Mouse (Mus musculus): ENCODE data around the gene Hsd17b13.

Gene Hsd17b13

GRCm38 (mm10) chr5:103926398-103926797 is 50.8 kb downstream of the Hsd17b13 start:
- no peak for ATAC-seq (ENCODE audit: low TSS enrichment)

DNA sequence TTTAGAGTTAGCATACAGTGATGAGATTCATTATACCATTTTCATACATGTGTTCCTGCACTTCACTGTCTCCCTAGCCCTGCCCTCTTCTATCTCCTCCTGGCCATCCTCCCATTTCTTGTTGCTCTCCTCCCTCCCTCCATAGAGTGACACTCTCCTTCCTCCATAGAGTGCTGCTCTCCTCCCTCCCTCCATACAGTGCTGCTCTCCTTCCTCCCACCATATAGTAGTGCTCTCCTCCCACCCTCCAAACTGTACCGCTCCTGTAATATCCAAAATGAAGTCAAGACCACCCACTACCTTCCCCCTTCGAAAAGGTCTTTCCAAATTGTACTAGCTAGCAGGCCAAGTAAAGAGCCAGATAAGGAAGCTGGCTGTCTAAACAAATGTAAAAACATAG is 53.5 kb downstream of the Hsd17b13 start:
- ATAC-seq (ENCODE audit: low TSS enrichment) = no peak

- no peak for ATAC-seq (ENCODE audit: low TSS enrichment)
Measured at GRCm38 (mm10) chr5:103923101-103923500, 54.1 kb downstream of the Hsd17b13 start.

DNA sequence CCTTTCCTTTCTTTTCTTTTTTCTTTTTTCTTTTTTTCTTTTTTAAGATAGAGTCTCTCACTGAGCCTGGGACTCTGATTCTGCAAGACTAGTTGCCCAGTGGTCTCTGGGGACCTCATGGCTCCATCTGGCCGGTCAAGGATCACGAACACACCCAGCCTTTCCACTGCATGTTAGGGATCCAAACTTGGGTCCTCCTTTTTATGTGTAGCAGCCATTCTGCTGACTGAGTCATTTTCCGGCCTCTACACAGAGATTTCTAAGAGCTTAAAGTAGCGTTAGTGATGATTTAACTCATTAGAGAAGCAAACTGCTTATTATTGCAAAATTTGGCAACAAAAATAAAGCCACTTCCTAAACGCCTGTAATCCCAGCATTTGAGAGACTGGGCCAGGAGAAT is 54.8 kb downstream of the Hsd17b13 start:
- no peak for ATAC-seq (ENCODE audit: low TSS enrichment)

DNA sequence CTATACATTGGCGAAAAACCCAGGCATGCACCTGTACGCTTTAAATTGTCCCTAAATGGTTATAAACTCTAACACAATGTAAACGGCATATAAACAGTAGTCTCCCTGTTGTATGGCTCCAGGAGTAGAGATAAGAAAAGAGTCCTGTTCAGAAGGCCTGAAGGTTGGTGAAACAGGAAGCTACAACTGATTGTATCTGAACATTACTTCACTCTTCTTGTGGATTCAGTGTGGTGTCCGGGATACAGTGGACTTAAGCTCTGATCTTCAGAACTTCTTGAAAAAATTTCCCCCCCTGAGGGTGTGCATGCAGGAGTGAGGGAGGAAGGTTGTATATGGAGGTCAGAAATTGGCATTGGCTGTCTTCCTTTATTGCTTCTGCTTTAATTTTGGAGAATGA is 57.7 kb downstream of the Hsd17b13 start:
- ATAC-seq (ENCODE audit: low TSS enrichment) = no peak

- no peak for ATAC-seq (ENCODE audit: low TSS enrichment)
Measured at GRCm38 (mm10) chr5:103918233-103918632, 59.0 kb downstream of the Hsd17b13 start.

GRCm38 (mm10) chr5:103917357-103917895 is 59.8 kb downstream of the Hsd17b13 start:
- ATAC-seq (ENCODE audit: low TSS enrichment) = no peak

GRCm38 (mm10) chr5:103916595-103917356 is 60.4 kb downstream of the Hsd17b13 start:
- ATAC-seq (ENCODE audit: low TSS enrichment) = no peak

GRCm38 (mm10) chr5:103914335-103915226 is 62.6 kb downstream of the Hsd17b13 start:
- no peak for ATAC-seq (ENCODE audit: low TSS enrichment)

GRCm38 (mm10) chr5:103913150-103913549 is 64.1 kb downstream of the Hsd17b13 start:
- no peak for ATAC-seq (ENCODE audit: low TSS enrichment)

- peak; percentile 11 for ATAC-seq (ENCODE audit: low TSS enrichment)
Measured at GRCm38 (mm10) chr5:103911555-103911954, 65.7 kb downstream of the Hsd17b13 start.

GRCm38 (mm10) chr5:103910748-103911409 is 66.3 kb downstream of the Hsd17b13 start, which contains the start of gene Klhl8:
Klhl8 (minus strand) TSS chr5:103911259.
- peak; percentile 93 for ATAC-seq (ENCODE audit: low TSS enrichment)

DNA sequence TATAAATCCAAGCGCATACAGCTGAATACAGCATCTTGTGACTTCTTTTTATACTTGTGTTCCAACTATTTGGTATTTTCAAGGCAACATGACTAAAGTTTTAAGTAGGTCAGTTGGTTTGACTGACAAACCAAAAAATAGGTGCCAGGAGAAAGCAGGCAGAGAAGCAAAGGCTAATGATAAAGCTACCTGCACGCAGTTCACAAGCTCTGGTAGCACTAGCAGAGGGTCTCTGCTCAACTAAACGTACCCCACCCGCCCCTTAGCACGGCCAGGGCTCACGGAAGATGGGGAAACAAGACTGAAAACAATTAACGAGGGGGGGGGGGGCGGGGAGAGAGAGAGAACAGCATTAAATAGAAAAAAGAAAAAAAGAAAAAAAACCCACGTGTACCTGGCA is 67.1 kb downstream of the Hsd17b13 start:
- ATAC-seq (ENCODE audit: low TSS enrichment) = no peak

DNA sequence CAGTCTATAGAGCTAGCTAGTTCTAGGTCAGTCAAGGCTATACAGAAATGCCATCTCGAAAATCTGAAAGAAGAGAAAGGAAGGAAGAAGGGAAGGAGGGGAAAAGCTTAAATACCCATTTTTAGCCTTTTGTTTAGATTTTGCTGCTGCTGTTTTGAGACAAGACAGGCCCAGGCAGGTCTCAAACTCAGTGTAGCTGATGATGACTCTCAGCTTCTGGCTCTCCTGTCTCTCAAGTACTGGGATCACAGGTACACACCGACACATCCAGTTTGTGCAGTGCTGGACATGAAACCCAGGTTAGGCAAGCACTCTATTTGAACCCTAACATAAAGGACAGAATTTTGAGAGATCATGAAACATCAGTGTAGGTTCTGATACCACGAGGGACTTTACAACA is 67.7 kb downstream of the Hsd17b13 start:
- no peak for ATAC-seq (ENCODE audit: low TSS enrichment)

DNA sequence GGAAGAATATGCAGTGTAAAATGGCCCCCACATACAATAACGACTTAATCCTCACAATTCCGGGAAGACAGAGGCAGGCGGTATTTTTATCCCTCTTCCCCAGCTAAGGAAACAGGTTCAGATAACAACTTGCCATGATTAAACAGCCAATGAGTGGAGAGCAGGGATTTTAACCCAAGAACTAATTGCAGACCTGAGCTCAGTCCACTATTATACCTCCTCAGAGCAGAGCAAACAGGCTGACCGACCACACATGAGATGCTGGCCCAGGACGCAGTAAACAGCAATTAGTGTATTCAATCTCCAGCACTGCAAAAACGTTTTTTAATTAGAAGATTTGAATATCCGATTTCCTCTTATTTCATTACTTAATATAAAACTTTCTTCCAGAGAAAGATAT is 68.4 kb downstream of the Hsd17b13 start:
- ATAC-seq (ENCODE audit: low TSS enrichment) = no peak

DNA sequence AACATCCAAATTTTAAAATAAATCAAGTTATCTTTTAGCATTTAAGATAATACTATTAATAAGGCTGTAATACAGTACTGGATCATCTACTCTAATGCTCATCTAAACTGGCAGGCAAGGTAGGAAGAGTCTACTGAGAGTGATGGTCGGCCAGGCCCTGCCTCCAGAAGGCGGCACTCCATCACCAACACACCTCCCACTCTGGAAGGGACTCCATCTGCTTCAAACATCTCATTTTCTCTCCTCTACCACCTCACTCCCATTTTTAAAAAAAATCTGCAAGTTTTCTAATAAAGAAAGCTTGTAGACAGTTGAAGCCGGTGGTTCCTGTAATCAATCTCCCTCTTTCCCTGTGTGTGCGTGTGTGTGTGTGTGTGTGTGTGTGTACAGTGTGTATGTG is 69.4 kb downstream of the Hsd17b13 start:
- ATAC-seq (ENCODE audit: low TSS enrichment) = peak; percentile 73

GRCm38 (mm10) chr5:103906173-103906572 is 71.0 kb downstream of the Hsd17b13 start:
- ATAC-seq (ENCODE audit: low TSS enrichment) = no peak
